Mouse (Mus musculus): ENCODE data around the gene Brd3.
A peak's percentile ranks its signal among the peaks of the same experiment; 100 is the strongest.
"Not testable (repeated sequence)": the region's sequence is repeated elsewhere in the genome, so short reads cannot be mapped to it uniquely, and the experiment has no call there.

Gene Brd3

GRCm38 (mm10) chr2:27507562-27507961 lies at the start of gene Brd3:
TSS of gene Brd3 (minus strand) at chr2:27507662.
- no peak for DNase-seq (ENCODE audit: low spot score)

GRCm38 (mm10) chr2:27556921-27557320 lies 49.5 kb upstream of the Brd3 start:
- no peak for DNase-seq (ENCODE audit: low spot score)

- no peak for DNase-seq (ENCODE audit: low spot score)
Measured at GRCm38 (mm10) chr2:27554308-27554707, 46.8 kb upstream of the Brd3 start.

- peak; percentile 67 for DNase-seq (ENCODE audit: low spot score)
Measured at GRCm38 (mm10) chr2:27552620-27553287, 45.3 kb upstream of the Brd3 start.

GRCm38 (mm10) chr2:27548664-27549369 lies 41.4 kb upstream of the Brd3 start:
- DNase-seq (ENCODE audit: low spot score) = no peak

GRCm38 (mm10) chr2:27547986-27548385 lies 40.5 kb upstream of the Brd3 start:
- no peak for DNase-seq (ENCODE audit: low spot score)

GRCm38 (mm10) chr2:27547326-27547725 lies 39.9 kb upstream of the Brd3 start:
- DNase-seq (ENCODE audit: low spot score) = no peak

- not testable (repeated sequence) for DNase-seq (ENCODE audit: low spot score)
Measured at GRCm38 (mm10) chr2:27546041-27546440, 38.6 kb upstream of the Brd3 start.

- DNase-seq (ENCODE audit: low spot score) = not testable (repeated sequence)
Measured at GRCm38 (mm10) chr2:27545517-27545916, 38.1 kb upstream of the Brd3 start.

- DNase-seq (ENCODE audit: low spot score) = no peak
Measured at GRCm38 (mm10) chr2:27544613-27545012, 37.2 kb upstream of the Brd3 start.

GRCm38 (mm10) chr2:27541225-27541624 lies 33.8 kb upstream of the Brd3 start:
- no peak for DNase-seq (ENCODE audit: low spot score)

GRCm38 (mm10) chr2:27540515-27540836 lies 33.0 kb upstream of the Brd3 start:
- no peak for DNase-seq (ENCODE audit: low spot score)

GRCm38 (mm10) chr2:27539772-27540514 lies 32.5 kb upstream of the Brd3 start:
- peak; percentile 96 for DNase-seq (ENCODE audit: low spot score)

- DNase-seq (ENCODE audit: low spot score) = no peak
Measured at GRCm38 (mm10) chr2:27539336-27539735, 31.9 kb upstream of the Brd3 start.

GRCm38 (mm10) chr2:27538455-27539330 lies 31.2 kb upstream of the Brd3 start:
- DNase-seq (ENCODE audit: low spot score) = not testable (repeated sequence)

GRCm38 (mm10) chr2:27518283-27518682 lies 10.8 kb upstream of the Brd3 start:
- DNase-seq (ENCODE audit: low spot score) = no peak

- DNase-seq (ENCODE audit: low spot score) = no peak
Measured at GRCm38 (mm10) chr2:27516289-27516688, 8.8 kb upstream of the Brd3 start.

GRCm38 (mm10) chr2:27515341-27516166 lies 8.1 kb upstream of the Brd3 start:
- DNase-seq (ENCODE audit: low spot score) = no peak

- DNase-seq (ENCODE audit: low spot score) = peak; percentile 98
Measured at GRCm38 (mm10) chr2:27514639-27515328, 7.3 kb upstream of the Brd3 start, which contains the start of gene Wdr5. TSS of gene Wdr5 (plus strand) at chr2:27515157.

GRCm38 (mm10) chr2:27513861-27514260 lies 6.4 kb upstream of the Brd3 start:
- no peak for DNase-seq (ENCODE audit: low spot score)
